Mouse (Mus musculus): ENCODE measurements around the gene Skor1. TPM values are rescaled to one million over a fixed set of nuclear protein-coding genes. Genes with fewer than 3 reads are reported as not detected.

The Skor1 gene
- polyA plus RNA-seq, 1 experiment from 2014 or later = not detected

DNA sequence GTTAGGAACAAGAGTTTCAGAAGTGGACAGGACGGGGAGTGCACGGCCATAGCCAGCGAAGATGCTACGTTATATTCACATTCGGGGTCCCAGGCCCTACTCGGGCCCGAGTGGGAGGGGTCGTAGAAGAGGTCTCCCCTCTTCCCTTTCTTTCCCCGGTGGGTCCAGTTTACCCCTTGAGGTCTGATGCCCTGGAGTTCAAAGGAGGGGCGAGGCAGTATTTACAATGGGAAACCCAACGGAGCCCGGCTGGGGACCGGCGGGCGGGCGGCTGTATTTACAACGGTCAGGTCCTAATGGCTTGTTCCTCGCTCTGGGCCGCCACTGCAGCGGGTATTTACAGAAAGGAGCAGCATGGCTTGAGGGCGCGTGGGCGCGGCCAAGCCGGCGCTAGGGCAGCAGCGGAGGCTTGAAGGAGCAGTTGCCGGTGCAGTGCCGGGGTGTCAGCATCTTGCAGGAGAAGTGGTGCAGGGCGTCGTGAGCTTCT, 10.2 kb downstream of the Skor1 start:
- no peak overlapping the region for H3K9ac ChIP-seq
- H3K27ac ChIP-seq = no peak overlapping the region
- H3K36me3 ChIP-seq = no peaks in the 10 kb centered on the region
- H3K4me3 ChIP-seq (replicated peaks) = peak overlapping the region; percentile 7; the same call in 1 of the 2 replicates
- peak overlapping the region; percentile 31 for H3K4me2 ChIP-seq (replicated peaks)
- H3K27me3 ChIP-seq (replicated peaks) = peaks cover 93% of the 10 kb centered on the region
- ATAC-seq = no peak
- peaks cover 38% of the 10 kb centered on the region for H3K4me1 ChIP-seq (replicated peaks)
- no peaks in the 10 kb centered on the region for H3K9me3 ChIP-seq
- WGBS = under 1% methylated on average over 31 of the region's 31 CpGs

DNA sequence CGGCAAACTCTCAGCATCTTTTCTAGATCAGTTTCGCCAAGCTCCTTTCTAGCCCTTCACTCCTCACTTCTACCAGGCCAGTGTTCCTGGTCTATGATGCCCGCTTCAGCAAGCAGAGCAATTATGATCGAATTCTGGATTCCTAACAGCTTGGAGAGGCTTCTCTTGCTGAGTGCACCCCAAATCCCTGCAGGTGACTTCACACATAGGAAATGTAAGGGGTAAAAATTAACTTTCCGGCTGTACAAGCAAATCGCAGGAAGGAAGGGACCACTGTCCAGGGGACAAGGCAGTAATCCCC, 11.2 kb downstream of the Skor1 start:
- ATAC-seq = no peak
- Histone ChIP-seq H3K4me2 (replicated peaks) (no peak overlapping the region), H3K27me3 (replicated peaks) (peaks cover 83% of the 10 kb centered on the region), H3K9ac (no peak overlapping the region), H3K36me3 (no peaks in the 10 kb centered on the region), H3K27ac (no peak overlapping the region), H3K4me3 (replicated peaks) (no peak overlapping the region), H3K9me3 (no peaks in the 10 kb centered on the region), H3K4me1 (replicated peaks) (peaks cover 32% of the 10 kb centered on the region)
- WGBS = 4% methylated on average over 6 of the region's 6 CpGs

DNA sequence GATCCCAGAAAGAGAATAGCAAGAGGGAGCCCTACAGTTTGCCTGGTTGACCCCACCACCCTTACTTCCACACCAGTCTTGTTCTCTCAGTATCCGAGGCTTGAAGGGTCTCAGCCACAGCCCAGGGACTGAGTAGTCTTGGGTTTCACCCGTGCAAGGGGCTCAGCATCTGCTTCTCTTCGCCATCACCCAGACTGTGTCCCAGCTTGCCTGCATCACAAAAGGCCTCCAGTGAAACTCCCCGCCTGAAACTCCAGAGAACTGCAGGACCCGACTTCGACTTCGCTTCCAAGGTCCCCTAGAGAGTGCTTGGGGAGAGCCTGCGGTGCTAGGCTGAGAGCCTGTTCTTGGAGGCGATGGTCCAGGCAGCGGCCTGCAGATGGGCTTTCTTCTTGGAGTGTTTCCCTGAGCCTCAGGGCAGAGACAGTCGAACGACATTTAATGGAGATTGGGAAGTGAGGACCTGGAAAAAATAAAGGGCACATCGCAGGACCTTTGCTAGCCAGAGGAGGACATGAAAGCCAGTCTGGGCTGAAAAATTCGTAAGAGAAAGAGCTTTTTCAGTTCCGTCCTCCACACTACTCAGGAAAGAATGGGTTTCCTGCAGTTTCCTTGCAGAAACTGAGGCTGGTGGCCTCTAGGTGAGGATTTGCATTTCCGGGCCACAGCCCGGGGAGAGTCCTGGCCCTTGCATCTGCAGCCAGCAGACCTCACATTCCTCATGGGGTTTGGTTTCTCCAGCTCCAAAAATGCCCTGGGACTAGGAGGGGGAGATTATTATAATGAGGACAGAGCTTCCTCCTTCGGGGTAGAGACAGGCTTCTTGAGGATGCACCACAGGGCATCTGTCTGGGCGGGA, 11.8 kb downstream of the Skor1 start:
- ATAC-seq = no peak
- H3K9ac ChIP-seq = no peak overlapping the region
- H3K9me3 ChIP-seq = no peaks in the 10 kb centered on the region
- H3K4me2 ChIP-seq (replicated peaks) = 0 out of 2 replicates have a peak overlapping the region, but pooled peaks have one; percentile 5
- no peaks in the 10 kb centered on the region for H3K36me3 ChIP-seq
- WGBS = 7% methylated on average over 19 of the region's 19 CpGs
- peaks cover 31% of the 10 kb centered on the region for H3K4me1 ChIP-seq (replicated peaks)
- no peak overlapping the region for H3K4me3 ChIP-seq (replicated peaks)
- peaks cover 78% of the 10 kb centered on the region for H3K27me3 ChIP-seq (replicated peaks)
- H3K27ac ChIP-seq = no peak overlapping the region

DNA sequence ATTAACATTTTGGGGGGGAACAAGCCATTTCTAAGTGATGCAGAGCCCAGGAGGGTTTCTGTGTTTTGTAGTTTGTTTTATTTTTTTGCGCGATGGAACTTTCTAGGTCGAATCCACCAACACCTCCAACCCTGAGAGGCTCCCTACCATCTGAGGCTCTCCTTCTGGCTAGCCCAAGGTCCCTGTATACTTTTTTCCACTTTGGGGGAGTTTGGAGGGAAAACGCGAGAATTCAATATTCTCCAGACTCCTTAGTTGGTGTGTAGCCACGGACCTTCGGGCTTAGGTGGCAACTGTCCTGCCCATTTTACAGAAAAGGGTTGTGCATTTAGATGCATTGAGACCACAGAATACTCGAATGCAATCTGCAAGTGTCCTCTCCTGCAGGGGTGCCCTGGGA, 12.5 kb downstream of the Skor1 start:
- Histone ChIP-seq H3K9me3 (no peaks in the 10 kb centered on the region), H3K27ac (no peak overlapping the region), H3K4me2 (replicated peaks) (no peak overlapping the region), H3K9ac (no peak overlapping the region), H3K4me3 (replicated peaks) (no peak overlapping the region), H3K27me3 (replicated peaks) (peaks cover 70% of the 10 kb centered on the region), H3K36me3 (no peaks in the 10 kb centered on the region), H3K4me1 (replicated peaks) (peaks cover 35% of the 10 kb centered on the region)
- 5% methylated on average over 8 of the region's 8 CpGs for WGBS
- ATAC-seq = no peak

DNA sequence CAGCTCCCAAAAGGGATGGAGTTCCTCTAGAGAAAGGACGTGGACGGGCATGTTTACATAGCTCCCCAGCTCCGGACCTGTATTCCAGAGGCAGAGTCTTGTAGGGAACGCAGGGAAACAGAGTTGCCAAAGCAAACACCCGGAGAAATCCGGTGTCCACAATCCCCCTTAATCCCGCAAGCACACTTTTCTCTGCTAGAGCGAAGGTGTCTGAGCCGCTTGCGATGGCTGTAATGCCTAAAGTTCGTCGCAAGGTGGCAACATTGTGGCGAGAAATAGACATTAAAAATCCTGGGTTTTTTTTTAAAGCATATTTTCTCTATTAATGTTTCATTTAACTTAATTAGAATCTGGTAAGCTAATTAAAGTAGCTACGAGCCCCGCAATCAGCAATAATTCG, 13.0 kb downstream of the Skor1 start:
- Histone ChIP-seq H3K4me2 (replicated peaks) (peak overlapping the region; percentile 56), H3K9me3 (no peaks in the 10 kb centered on the region), H3K4me1 (replicated peaks) (peaks cover 35% of the 10 kb centered on the region), H3K9ac (no peak overlapping the region), H3K27me3 (replicated peaks) (peaks cover 66% of the 10 kb centered on the region), H3K4me3 (replicated peaks) (peak overlapping the region; percentile 17; the same call in 1 of the 2 replicates), H3K27ac (no peak overlapping the region), H3K36me3 (no peaks in the 10 kb centered on the region)
- WGBS = under 1% methylated on average over 16 of the region's 16 CpGs
- ATAC-seq = no peak

DNA sequence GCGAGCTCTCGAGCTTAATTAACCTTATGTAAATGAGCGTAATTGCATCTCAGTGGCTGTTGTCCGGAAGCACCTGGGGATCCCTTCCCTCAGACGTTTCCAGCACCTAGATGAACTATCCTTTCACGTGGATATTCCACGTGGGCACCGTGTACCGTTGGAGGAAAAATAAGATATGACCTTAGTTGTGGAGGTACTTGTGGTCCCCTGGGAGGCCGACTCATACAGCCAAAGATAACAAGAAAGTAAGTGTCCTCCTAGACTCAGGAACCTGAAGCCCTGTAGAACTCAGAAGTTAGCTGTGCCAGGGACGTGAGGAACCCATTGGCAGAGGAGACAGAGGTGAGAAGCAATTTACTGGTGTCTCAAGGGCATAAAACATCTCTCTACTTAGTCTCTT, 13.4 kb downstream of the Skor1 start:
- no peaks in the 10 kb centered on the region for H3K9me3 ChIP-seq
- H3K4me3 ChIP-seq (replicated peaks) = peak overlapping the region; percentile 17; the same call in 1 of the 2 replicates
- no peaks in the 10 kb centered on the region for H3K36me3 ChIP-seq
- 4% methylated on average over 11 of the region's 11 CpGs for WGBS
- H3K9ac ChIP-seq = no peak overlapping the region
- H3K27me3 ChIP-seq (replicated peaks) = peaks cover 63% of the 10 kb centered on the region
- H3K4me1 ChIP-seq (replicated peaks) = peaks cover 35% of the 10 kb centered on the region
- peak overlapping the region; percentile 56 for H3K4me2 ChIP-seq (replicated peaks)
- ATAC-seq = no peak
- H3K27ac ChIP-seq = no peak overlapping the region

DNA sequence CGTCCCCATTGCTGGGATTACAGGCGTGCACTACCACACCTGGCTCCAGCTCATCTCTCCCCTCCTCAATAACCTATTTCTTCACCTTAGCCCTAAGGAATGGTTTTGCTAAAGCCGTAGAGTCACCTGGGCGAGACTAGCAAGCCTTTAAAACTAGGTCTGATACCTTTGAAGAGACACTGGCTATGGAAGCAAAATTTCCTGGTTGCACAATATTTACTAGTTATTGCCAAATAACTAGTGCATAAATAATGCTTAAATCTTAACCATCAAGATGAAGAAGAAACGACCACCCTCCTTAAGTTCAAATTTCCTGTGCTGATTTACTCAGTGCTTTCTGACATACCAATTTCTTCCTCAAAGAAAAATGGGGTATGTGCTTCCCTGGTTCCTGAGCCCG, 15.1 kb downstream of the Skor1 start:
- H3K27ac ChIP-seq = no peak overlapping the region
- peaks cover 46% of the 10 kb centered on the region for H3K27me3 ChIP-seq (replicated peaks)
- H3K9ac ChIP-seq = peak overlapping the region; percentile 20; the same call in 1 of the 2 replicates
- H3K4me2 ChIP-seq (replicated peaks) = peak overlapping the region; percentile 72
- WGBS = 12% methylated on average over 6 of the region's 6 CpGs
- no peaks in the 10 kb centered on the region for H3K9me3 ChIP-seq
- H3K36me3 ChIP-seq = no peaks in the 10 kb centered on the region
- H3K4me1 ChIP-seq (replicated peaks) = peaks cover 26% of the 10 kb centered on the region
- no peak for ATAC-seq
- peak overlapping the region; percentile 27 for H3K4me3 ChIP-seq (replicated peaks)

DNA sequence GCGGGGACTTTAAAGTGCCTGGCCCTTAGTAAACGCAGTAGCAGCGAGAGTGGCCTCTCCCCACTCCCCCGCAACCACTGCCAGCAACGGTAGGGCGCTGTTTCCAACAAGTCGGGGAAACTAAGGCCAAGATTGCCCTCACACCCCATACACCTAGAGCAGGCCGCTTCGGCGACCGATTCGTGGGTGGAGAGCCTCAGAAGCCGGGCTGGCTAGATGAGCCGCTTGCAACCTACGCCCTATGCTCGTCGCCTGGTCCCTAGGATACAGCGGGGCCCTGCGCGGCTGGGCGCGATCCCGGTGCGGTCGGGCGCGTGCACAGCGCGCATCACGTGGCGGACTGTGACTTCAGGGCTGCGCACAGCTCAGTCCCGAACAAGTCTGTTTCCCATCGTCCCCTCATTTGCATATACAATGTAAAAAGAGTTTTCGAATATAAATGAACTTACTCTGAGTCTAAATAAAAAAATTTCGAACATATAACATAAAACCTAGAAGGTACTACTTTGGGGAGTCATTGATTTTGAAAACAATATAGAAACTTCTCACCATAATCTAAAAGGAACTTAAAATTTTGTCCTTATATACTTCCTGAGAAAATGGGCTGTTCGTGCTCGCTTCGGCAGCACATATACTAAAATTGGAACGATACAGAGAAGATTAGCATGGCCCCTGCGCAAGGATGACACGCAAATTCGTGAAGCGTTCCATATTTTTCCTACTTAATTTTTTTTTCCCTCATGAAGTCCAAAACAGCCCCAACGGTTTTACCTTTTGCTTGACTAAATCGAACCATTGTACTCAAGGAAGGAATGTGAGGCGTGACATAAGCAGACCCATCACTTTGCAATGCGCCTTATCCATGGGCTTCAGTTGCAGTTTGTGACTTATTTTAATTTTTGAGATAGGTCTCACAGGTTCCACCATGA, 15.8 kb downstream of the Skor1 start:
- H3K4me2 ChIP-seq (replicated peaks) = peak overlapping the region; percentile 90
- ATAC-seq = peak; percentile 99
- under 1% methylated on average over 48 of the region's 48 CpGs for WGBS
- H3K27ac ChIP-seq = peak overlapping the region; percentile 83
- H3K9ac ChIP-seq = peak overlapping the region; percentile 73
- H3K4me3 ChIP-seq (replicated peaks) = peak overlapping the region; percentile 64
- no peaks in the 10 kb centered on the region for H3K9me3 ChIP-seq
- peaks cover 39% of the 10 kb centered on the region for H3K27me3 ChIP-seq (replicated peaks)
- peaks cover 22% of the 10 kb centered on the region for H3K4me1 ChIP-seq (replicated peaks)
- no peaks in the 10 kb centered on the region for H3K36me3 ChIP-seq

DNA sequence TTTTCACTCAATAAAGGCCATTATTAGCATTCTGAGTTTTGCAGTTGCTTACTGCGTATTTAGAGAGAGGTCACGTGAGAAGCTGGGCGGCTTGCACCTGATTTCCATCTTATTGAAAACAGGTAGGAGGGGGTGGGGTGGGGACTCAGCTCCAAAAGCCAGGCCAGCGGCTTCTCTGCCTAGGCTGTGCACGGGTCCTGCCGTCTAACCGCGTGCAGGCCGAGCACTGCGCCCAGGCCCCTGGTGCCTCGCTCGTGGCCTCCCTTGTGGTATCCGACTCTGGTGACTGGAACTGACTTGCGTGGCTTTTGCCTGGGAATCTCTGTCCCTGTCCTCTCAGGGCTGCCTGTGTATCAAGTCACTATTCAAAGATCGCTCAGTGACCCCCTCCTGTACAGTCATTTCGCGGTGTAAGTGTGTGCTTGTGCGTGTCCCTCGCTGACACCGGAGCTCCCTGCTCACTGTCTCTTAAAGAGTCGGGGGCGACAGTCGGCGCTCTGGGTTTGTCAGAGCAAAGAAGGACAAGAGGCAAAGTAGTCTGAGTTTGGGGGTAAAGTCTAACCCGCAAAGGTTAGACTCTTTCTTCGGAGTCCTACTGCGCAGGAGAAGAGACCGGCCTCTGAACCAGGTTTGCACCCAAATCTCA, 16.7 kb downstream of the Skor1 start:
- Histone ChIP-seq H3K27me3 (replicated peaks) (peaks cover 30% of the 10 kb centered on the region), H3K4me3 (replicated peaks) (peak overlapping the region; percentile 64), H3K36me3 (no peaks in the 10 kb centered on the region), H3K27ac (peak overlapping the region; percentile 83; the same call in 1 of the 2 replicates), H3K4me2 (replicated peaks) (peak overlapping the region; percentile 90), H3K9me3 (no peaks in the 10 kb centered on the region), H3K4me1 (replicated peaks) (peaks cover 21% of the 10 kb centered on the region), H3K9ac (peak overlapping the region; percentile 73)
- 6% methylated on average over 28 of the region's 28 CpGs for WGBS
- ATAC-seq = peak; percentile 46

DNA sequence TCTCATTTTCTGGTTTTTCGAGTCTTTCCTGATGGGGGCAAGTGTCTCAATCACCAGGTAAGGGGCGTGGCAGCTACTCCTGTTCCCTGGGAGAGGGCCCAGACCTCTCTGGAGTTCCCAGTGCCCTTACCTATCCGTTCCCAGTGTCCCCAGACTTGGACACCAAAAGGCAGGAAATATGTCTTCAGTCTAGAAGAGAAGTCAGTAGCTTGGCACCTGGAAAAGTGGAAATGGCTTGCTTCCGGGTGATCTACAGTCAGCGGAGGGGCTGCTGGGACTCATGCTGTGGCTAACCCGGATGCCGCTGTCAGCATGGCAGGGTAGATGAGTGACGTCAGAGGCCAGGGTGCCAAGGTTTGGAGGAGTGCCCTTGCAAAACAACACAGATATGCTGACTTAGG, 19.1 kb downstream of the Skor1 start:
- Histone ChIP-seq H3K4me1 (replicated peaks) (peaks cover 14% of the 10 kb centered on the region), H3K27ac (no peak overlapping the region), H3K9ac (no peak overlapping the region), H3K4me2 (replicated peaks) (no peak overlapping the region), H3K4me3 (replicated peaks) (no peak overlapping the region), H3K27me3 (replicated peaks) (peaks cover 8% of the 10 kb centered on the region), H3K36me3 (no peaks in the 10 kb centered on the region), H3K9me3 (no peaks in the 10 kb centered on the region)
- WGBS = 76% methylated on average over 8 of the region's 8 CpGs
- ATAC-seq = no peak

DNA sequence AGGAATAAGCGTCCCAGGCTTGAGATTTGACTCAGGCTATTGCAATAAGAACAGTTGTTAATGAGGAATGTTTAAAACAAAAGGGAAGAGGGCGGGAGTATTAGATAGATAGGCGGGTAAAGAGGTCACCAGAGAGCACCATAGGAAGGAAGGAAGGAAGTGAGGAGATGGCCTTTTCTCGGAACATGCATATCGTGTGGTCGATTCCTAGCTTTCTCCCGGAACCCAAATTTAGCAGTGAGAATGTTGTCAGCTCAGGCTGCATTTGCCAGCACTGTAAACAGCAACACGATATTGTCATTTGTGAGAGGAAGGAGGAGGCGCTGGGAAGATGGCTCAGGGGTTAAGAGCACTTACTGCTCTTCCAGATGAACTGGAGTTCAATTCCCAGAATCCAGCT, 24.2 kb downstream of the Skor1 start:
- Histone ChIP-seq H3K4me3 (replicated peaks) (no peak overlapping the region), H3K9me3 (no peaks in the 10 kb centered on the region), H3K36me3 (no peaks in the 10 kb centered on the region), H3K27ac (no peak overlapping the region; the same call in 1 of the 2 replicates), H3K4me1 (replicated peaks) (no peaks in the 10 kb centered on the region), H3K27me3 (replicated peaks) (no peaks in the 10 kb centered on the region), H3K4me2 (replicated peaks) (no peak overlapping the region), H3K9ac (no peak overlapping the region)
- WGBS = 46% methylated on average over 9 of the region's 9 CpGs
- ATAC-seq = 0 out of 2 replicates have a peak, but pooled peaks have one; percentile 9
